Mouse (Mus musculus): ENCODE measurements around the gene Pkm. TPM values are rescaled to one million over a fixed set of nuclear protein-coding genes. Genes with fewer than 3 reads are reported as not detected.

Pkm gene
- polyA plus RNA-seq, 1 experiment from 2014 or later, result 1,555 TPM

GRCm38 (mm10) chr9:59668473-59668872 lies 12.3 kb downstream of the Pkm start:
- H3K9me3 ChIP-seq (replicated peaks; ENCODE audit: control insufficient read depth, low read length), result no peaks in the 10 kb centered on the region
- no peak overlapping the region for H3K4me3 ChIP-seq (ENCODE audit: low read depth, low read length)
- H3K9ac ChIP-seq (ENCODE audit: low read depth, low read length), result no peak overlapping the region
- no peak overlapping the region for H3K4me2 ChIP-seq
- ATAC-seq (replicated peaks; ENCODE audit: insufficient number of reproducible peaks, low FRiP score, low TSS enrichment), result no peak
- H3K36me3 ChIP-seq (ENCODE audit: control insufficient read depth, insufficient read depth, low read length), result peaks cover 63% of the 10 kb centered on the region
- WGBS (ENCODE audit: insufficient replicate concordance), result 85% methylated on average over 7 of the region's 7 CpGs
- H3K4me1 ChIP-seq (ENCODE audit: control insufficient read depth, insufficient read depth, low read length), result peaks cover 21% of the 10 kb centered on the region
- H3K27ac ChIP-seq (ENCODE audit: low read depth, low read length), result no peak overlapping the region
- H3K27me3 ChIP-seq (ENCODE audit: control insufficient read depth, insufficient read depth, low read length), result no peaks in the 10 kb centered on the region

- Histone ChIP-seq H3K9ac (ENCODE audit: low read depth, low read length) (no peak overlapping the region), H3K4me2 (no peak overlapping the region), H3K4me3 (ENCODE audit: low read depth, low read length) (no peak overlapping the region), H3K4me1 (ENCODE audit: control insufficient read depth, insufficient read depth, low read length) (peaks cover 14% of the 10 kb centered on the region), H3K36me3 (ENCODE audit: control insufficient read depth, insufficient read depth, low read length) (peaks cover 68% of the 10 kb centered on the region), H3K27me3 (ENCODE audit: control insufficient read depth, insufficient read depth, low read length) (no peaks in the 10 kb centered on the region), H3K9me3 (replicated peaks; ENCODE audit: control insufficient read depth, low read length) (no peaks in the 10 kb centered on the region), H3K27ac (ENCODE audit: low read depth, low read length) (no peak overlapping the region)
- 86% methylated on average over 4 of the region's 4 CpGs for WGBS (ENCODE audit: insufficient replicate concordance)
- no peak for ATAC-seq (replicated peaks; ENCODE audit: insufficient number of reproducible peaks, low FRiP score, low TSS enrichment)
Observed at GRCm38 (mm10) chr9:59669172-59669571, 13.0 kb downstream of the Pkm start.

GRCm38 (mm10) chr9:59672195-59672894 lies 16.2 kb downstream of the Pkm start:
- H3K9ac ChIP-seq (ENCODE audit: low read depth, low read length), result no peak overlapping the region
- 83% methylated on average over 12 of the region's 12 CpGs for WGBS (ENCODE audit: insufficient replicate concordance)
- ATAC-seq (replicated peaks; ENCODE audit: insufficient number of reproducible peaks, low FRiP score, low TSS enrichment), result peak; percentile 44; the same call in 1 of the 2 replicates

GRCm38 (mm10) chr9:59673427-59673826 lies 17.3 kb downstream of the Pkm start:
- WGBS (ENCODE audit: insufficient replicate concordance), result 50% methylated on average over 2 of the region's 2 CpGs
- no peak for ATAC-seq (replicated peaks; ENCODE audit: insufficient number of reproducible peaks, low FRiP score, low TSS enrichment)

More at GRCm38 (mm10) chr9:59672195-59672894, 16.2 kb downstream of the Pkm start:
- Histone ChIP-seq H3K4me3 (ENCODE audit: low read depth, low read length) (no peak overlapping the region), H3K4me1 (ENCODE audit: control insufficient read depth, insufficient read depth, low read length) (peaks cover under 1% of the 10 kb centered on the region), H3K9me3 (replicated peaks; ENCODE audit: control insufficient read depth, low read length) (no peaks in the 10 kb centered on the region), H3K36me3 (ENCODE audit: control insufficient read depth, insufficient read depth, low read length) (peaks cover 73% of the 10 kb centered on the region), H3K27me3 (ENCODE audit: control insufficient read depth, insufficient read depth, low read length) (no peaks in the 10 kb centered on the region), H3K27ac (ENCODE audit: low read depth, low read length) (0 out of 2 replicates have a peak overlapping the region, but pooled peaks have one; percentile 22), H3K4me2 (no peak overlapping the region)

GRCm38 (mm10) chr9:59675598-59675997 lies 19.4 kb downstream of the Pkm start:
- Histone ChIP-seq H3K9ac (ENCODE audit: low read depth, low read length) (no peak overlapping the region), H3K27ac (ENCODE audit: low read depth, low read length) (no peak overlapping the region)

More at GRCm38 (mm10) chr9:59673427-59673826, 17.3 kb downstream of the Pkm start:
- H3K9me3 ChIP-seq (replicated peaks; ENCODE audit: control insufficient read depth, low read length), result no peaks in the 10 kb centered on the region
- no peak overlapping the region for H3K9ac ChIP-seq (ENCODE audit: low read depth, low read length)
- H3K4me3 ChIP-seq (ENCODE audit: low read depth, low read length), result no peak overlapping the region
- H3K4me2 ChIP-seq, result no peak overlapping the region
- H3K4me1 ChIP-seq (ENCODE audit: control insufficient read depth, insufficient read depth, low read length), result no peaks in the 10 kb centered on the region; the same call in 1 of the 2 replicates
- H3K27me3 ChIP-seq (ENCODE audit: control insufficient read depth, insufficient read depth, low read length), result no peaks in the 10 kb centered on the region
- peaks cover 68% of the 10 kb centered on the region for H3K36me3 ChIP-seq (ENCODE audit: control insufficient read depth, insufficient read depth, low read length)
- H3K27ac ChIP-seq (ENCODE audit: low read depth, low read length), result no peak overlapping the region

GRCm38 (mm10) chr9:59678313-59678712 lies 22.1 kb downstream of the Pkm start:
- no peak overlapping the region for H3K4me3 ChIP-seq (ENCODE audit: low read depth, low read length)
- H3K9me3 ChIP-seq (replicated peaks; ENCODE audit: control insufficient read depth, low read length), result no peaks in the 10 kb centered on the region
- WGBS (ENCODE audit: insufficient replicate concordance), result 35% methylated on average over 1 of the region's 1 CpGs
- no peak overlapping the region for H3K9ac ChIP-seq (ENCODE audit: low read depth, low read length)
- no peak overlapping the region for H3K4me2 ChIP-seq
- no peak for ATAC-seq (replicated peaks; ENCODE audit: insufficient number of reproducible peaks, low FRiP score, low TSS enrichment)
- H3K27me3 ChIP-seq (ENCODE audit: control insufficient read depth, insufficient read depth, low read length), result peaks cover 18% of the 10 kb centered on the region
- peaks cover 35% of the 10 kb centered on the region for H3K36me3 ChIP-seq (ENCODE audit: control insufficient read depth, insufficient read depth, low read length)
- H3K4me1 ChIP-seq (ENCODE audit: control insufficient read depth, insufficient read depth, low read length), result peaks cover 8% of the 10 kb centered on the region; the same call in 1 of the 2 replicates
- no peak overlapping the region for H3K27ac ChIP-seq (ENCODE audit: low read depth, low read length)

More at GRCm38 (mm10) chr9:59675598-59675997, 19.4 kb downstream of the Pkm start:
- no peak for ATAC-seq (replicated peaks; ENCODE audit: insufficient number of reproducible peaks, low FRiP score, low TSS enrichment)
- Histone ChIP-seq H3K9me3 (replicated peaks; ENCODE audit: control insufficient read depth, low read length) (no peaks in the 10 kb centered on the region), H3K36me3 (ENCODE audit: control insufficient read depth, insufficient read depth, low read length) (peaks cover 57% of the 10 kb centered on the region), H3K4me3 (ENCODE audit: low read depth, low read length) (no peak overlapping the region), H3K27me3 (ENCODE audit: control insufficient read depth, insufficient read depth, low read length) (peaks cover 6% of the 10 kb centered on the region; the same call in 1 of the 2 replicates), H3K4me2 (no peak overlapping the region), H3K4me1 (ENCODE audit: control insufficient read depth, insufficient read depth, low read length) (peaks cover 6% of the 10 kb centered on the region)
- 85% methylated on average over 14 of the region's 14 CpGs for WGBS (ENCODE audit: insufficient replicate concordance)

- 1% methylated on average over 47 of the region's 47 CpGs for WGBS (ENCODE audit: insufficient replicate concordance)
- H3K27ac ChIP-seq (ENCODE audit: low read depth, low read length), result 0 out of 2 replicates have a peak within 1 kb of the TSS, but pooled peaks have one; percentile 46
Observed at GRCm38 (mm10) chr9:59679678-59680533, 23.7 kb downstream of the Pkm start, which contains the start of gene Gramd2. TSS of gene Gramd2 (plus strand) at chr9:59680144.

GRCm38 (mm10) chr9:59680534-59680875 lies 24.3 kb downstream of the Pkm start:
- H3K9ac ChIP-seq (ENCODE audit: low read depth, low read length), result peak overlapping the region; percentile 52
- 8% methylated on average over 16 of the region's 16 CpGs for WGBS (ENCODE audit: insufficient replicate concordance)
- peak overlapping the region; percentile 45 for H3K4me3 ChIP-seq (ENCODE audit: low read depth, low read length)
- H3K9me3 ChIP-seq (replicated peaks; ENCODE audit: control insufficient read depth, low read length), result no peaks in the 10 kb centered on the region
- H3K4me1 ChIP-seq (ENCODE audit: control insufficient read depth, insufficient read depth, low read length), result peaks cover 8% of the 10 kb centered on the region; the same call in 1 of the 2 replicates
- H3K36me3 ChIP-seq (ENCODE audit: control insufficient read depth, insufficient read depth, low read length), result peaks cover 20% of the 10 kb centered on the region
- H3K27me3 ChIP-seq (ENCODE audit: control insufficient read depth, insufficient read depth, low read length), result peaks cover 18% of the 10 kb centered on the region
- peak overlapping the region; percentile 96 for H3K4me2 ChIP-seq
- 0 out of 2 replicates have a peak, but pooled peaks have one; percentile 3 for ATAC-seq (replicated peaks; ENCODE audit: insufficient number of reproducible peaks, low FRiP score, low TSS enrichment)
- no peak overlapping the region for H3K27ac ChIP-seq (ENCODE audit: low read depth, low read length)

More at GRCm38 (mm10) chr9:59679678-59680533, 23.7 kb downstream of the Pkm start, which contains the start of gene Gramd2:
- Histone ChIP-seq H3K9me3 (replicated peaks; ENCODE audit: control insufficient read depth, low read length) (no peaks in the 10 kb centered on the region), H3K4me3 (ENCODE audit: low read depth, low read length) (peak within 1 kb of the TSS; percentile 45), H3K4me1 (ENCODE audit: control insufficient read depth, insufficient read depth, low read length) (peaks cover 8% of the 10 kb centered on the region; the same call in 1 of the 2 replicates), H3K27me3 (ENCODE audit: control insufficient read depth, insufficient read depth, low read length) (peaks cover 18% of the 10 kb centered on the region), H3K4me2 (peak within 1 kb of the TSS; percentile 96), H3K36me3 (ENCODE audit: control insufficient read depth, insufficient read depth, low read length) (peaks cover 26% of the 10 kb centered on the region), H3K9ac (ENCODE audit: low read depth, low read length) (peak within 1 kb of the TSS; percentile 52)
- peak; percentile 91 for ATAC-seq (replicated peaks; ENCODE audit: insufficient number of reproducible peaks, low FRiP score, low TSS enrichment)

Data from heart, embryonic 11.5 days (tissue).